Mouse (Mus musculus) myocyte (in vitro differentiated cells): ENCODE measurements at regions not wholly inside any gene's neighbourhood (a gene's known extent, or its start where the extent isn't known, plus 50 kb on each side); places are given as distances from the start of the nearest gene placed in this dataset.

ENCODE experiments used
- H3K27me3 ChIP-seq: one replicate; pipeline ENCODE4 v1.6.1; 2011; ENCODE audit not compliant: control insufficient read depth, insufficient read depth, insufficient read length
- H3K36me3 ChIP-seq: one replicate; pipeline ENCODE4 v1.6.1; 2011; ENCODE audit not compliant: control insufficient read depth, insufficient read depth
- H3K4me2 ChIP-seq: one replicate; pipeline ENCODE4 v1.6.1; 2011; ENCODE audit warnings: low read depth, control low read depth
- H3K4me3 ChIP-seq: one replicate; pipeline ENCODE4 v1.5.1; 2011; ENCODE audit warnings: mild to moderate bottlenecking, control low read depth, moderate library complexity
- H3K79me2 ChIP-seq: one replicate; pipeline ENCODE4 v1.6.1; 2011; ENCODE audit not compliant: control insufficient read depth, insufficient read depth
- H3ac ChIP-seq: one replicate; pipeline ENCODE4 v1.6.1; 2011; ENCODE audit not compliant: control insufficient read depth, insufficient read length
- CEBPB ChIP-seq: IDR thresholded peaks from 2 replicates; pipeline ENCODE4 v1.6.1; 2011; ENCODE audit warnings: mild to moderate bottlenecking, moderate library complexity; ENCODE audit not compliant: poor library complexity, insufficient read depth, severe bottlenecking
- E2F4 ChIP-seq: IDR thresholded peaks from one replicate; pipeline ENCODE4 v1.6.1; 2011; ENCODE audit warnings: mild to moderate bottlenecking, control low read depth, moderate library complexity; ENCODE audit not compliant: insufficient read depth
- MAX ChIP-seq: IDR thresholded peaks from one replicate; pipeline ENCODE4 v1.6.1; 2011; ENCODE audit warnings: low read depth, mild to moderate bottlenecking, control low read depth
- MYOD1 ChIP-seq, 3 experiments: IDR thresholded peaks; one replicate each; pipeline ENCODE4 v1.6.1; 2011; ENCODE audit warnings: control low read depth in 2 of 3, low read depth in 2 of 3, mild to moderate bottlenecking in 2 of 3, moderate library complexity in 1 of 3; ENCODE audit not compliant: insufficient read length in 2 of 3, control insufficient read depth in 1 of 3
- MYOG ChIP-seq, 3 experiments: IDR thresholded peaks; one replicate each; pipeline ENCODE4 v1.6.1; 2011; ENCODE audit warnings: control low read depth in 2 of 3, low read depth in 2 of 3, mild to moderate bottlenecking in 2 of 3; ENCODE audit not compliant: insufficient read length in 2 of 3, control insufficient read depth in 1 of 3, insufficient read depth in 1 of 3
- POLR2A ChIP-seq: IDR thresholded peaks from one replicate; pipeline ENCODE4 v1.6.1; 2011; ENCODE audit warnings: low read depth, mild to moderate bottlenecking, control low read depth, moderate library complexity; ENCODE audit not compliant: insufficient read length
- POLR2AphosphoS2 ChIP-seq: IDR thresholded peaks from one replicate; pipeline ENCODE4 v1.6.1; 2011; ENCODE audit warnings: low read depth, control low read depth; ENCODE audit not compliant: insufficient read length
- REST ChIP-seq: IDR thresholded peaks from one replicate; pipeline ENCODE4 v1.6.1; 2011; ENCODE audit warnings: mild to moderate bottlenecking, control low read depth, moderate library complexity; ENCODE audit not compliant: insufficient read depth, insufficient read length
- SRF ChIP-seq: IDR thresholded peaks from one replicate; pipeline ENCODE4 v1.6.1; 2011; ENCODE audit warnings: low read depth; ENCODE audit not compliant: control insufficient read depth, insufficient read length
- TCF12 ChIP-seq: IDR thresholded peaks from one replicate; pipeline ENCODE4 v1.6.1; 2011; ENCODE audit warnings: mild to moderate bottlenecking, control low read depth; ENCODE audit not compliant: poor library complexity, insufficient read depth, severe bottlenecking
- TCF3 ChIP-seq: IDR thresholded peaks from one replicate; pipeline ENCODE4 v1.6.1; 2011; ENCODE audit warnings: low read depth, control low read depth; ENCODE audit not compliant: insufficient read length
- USF1 ChIP-seq: IDR thresholded peaks from one replicate; pipeline ENCODE4 v1.6.1; 2011; ENCODE audit warnings: low read depth, mild to moderate bottlenecking, control low read depth, moderate library complexity

DNA sequence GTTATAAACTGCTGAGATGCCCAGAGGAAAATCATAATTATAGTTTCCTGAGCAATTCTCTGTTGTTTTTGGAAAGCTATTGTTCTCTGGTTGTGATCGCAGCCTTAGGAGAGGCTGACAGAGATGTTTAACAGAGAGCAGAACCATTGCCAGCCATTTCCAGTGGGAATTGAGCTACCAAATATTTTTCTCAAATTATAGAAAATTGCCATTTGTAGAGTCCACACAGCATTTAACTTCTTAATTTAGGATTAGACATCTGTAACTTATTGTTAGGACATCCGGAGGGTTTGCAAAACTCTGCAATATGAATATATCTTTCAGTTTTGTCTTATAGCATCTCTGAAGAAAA, 222.0 kb downstream of the Enc1 start:
- H3K4me2 ChIP-seq = no peak overlapping the region

DNA sequence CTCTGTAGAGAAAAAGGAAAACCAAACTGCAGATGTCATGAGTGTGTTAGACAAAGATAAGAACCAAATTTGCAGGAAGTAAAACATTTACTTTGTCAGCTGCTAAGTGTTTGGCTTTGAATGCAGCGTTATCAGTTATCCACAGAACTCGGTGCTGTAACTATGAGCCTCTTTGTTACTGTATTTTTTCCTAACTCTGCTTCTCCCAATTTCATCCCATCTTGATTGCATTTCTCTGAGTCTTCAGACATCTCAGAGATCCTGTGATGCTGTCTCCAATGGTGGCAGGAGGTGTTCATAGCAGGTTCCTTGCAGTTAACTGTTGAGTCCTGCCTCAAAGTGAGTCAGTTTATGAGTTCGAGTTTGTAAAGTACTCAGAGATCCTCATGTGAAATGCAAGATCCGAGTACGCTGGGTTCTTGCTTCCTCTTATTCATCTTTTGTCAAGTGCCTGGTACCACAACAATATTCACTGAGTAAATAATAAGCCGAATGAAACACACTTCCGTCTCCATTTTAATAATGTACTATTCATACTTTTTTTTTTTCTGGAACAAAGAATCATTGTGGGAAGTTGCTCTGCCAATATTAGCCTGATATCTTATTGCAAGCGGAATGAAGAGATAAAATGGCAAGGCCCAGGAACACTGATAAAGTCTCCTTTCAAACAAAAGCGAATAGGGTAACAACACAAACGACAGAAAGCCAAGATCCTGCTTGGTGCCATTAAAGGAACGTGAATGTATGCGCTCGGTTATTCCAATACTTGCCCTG, 221.4 kb downstream of the Enc1 start:
- Histone ChIP-seq H3ac (no peak overlapping the region), H3K27me3 (no peaks in the 10 kb centered on the region), H3K4me3 (no peak overlapping the region), H3K79me2 (no peaks in the 10 kb centered on the region), H3K4me2 (no peak overlapping the region), H3K36me3 (no peaks in the 10 kb centered on the region)
- TF ChIP-seq TCF3 (no peak), MAX (no peak), TCF12 (no peak), E2F4 (no peak), MYOG (IDR thresholded peaks at IDR 0.05; ENCODE audit: control insufficient read depth in 1 of 3, insufficient read depth in 1 of 3, insufficient read length in 2 of 3, low read depth in 2 of 3) (no peak), REST (no peak), POLR2A (no peak), SRF (no peak), USF1 (no peak), CEBPB (no peak)

More for the DNA sequence above, 222.0 kb downstream of the Enc1 start:
- no peaks in the 10 kb centered on the region for H3K27me3 ChIP-seq
- no peaks in the 10 kb centered on the region for H3K36me3 ChIP-seq
- no peak overlapping the region for H3ac ChIP-seq
- no peak for TF ChIP-seq TCF12
- TF ChIP-seq SRF = no peak
- no peak for TF ChIP-seq POLR2AphosphoS2
- no peak for TF ChIP-seq MYOD1 (IDR thresholded peaks at IDR 0.05; ENCODE audit: control insufficient read depth in 1 of 3, insufficient read length in 2 of 3, low read depth in 2 of 3)
- TF ChIP-seq USF1 = no peak
- no peak for TF ChIP-seq TCF3
- TF ChIP-seq POLR2A = no peak
- no peak for TF ChIP-seq E2F4
- no peaks in the 10 kb centered on the region for H3K79me2 ChIP-seq
- no peak overlapping the region for H3K4me3 ChIP-seq

DNA sequence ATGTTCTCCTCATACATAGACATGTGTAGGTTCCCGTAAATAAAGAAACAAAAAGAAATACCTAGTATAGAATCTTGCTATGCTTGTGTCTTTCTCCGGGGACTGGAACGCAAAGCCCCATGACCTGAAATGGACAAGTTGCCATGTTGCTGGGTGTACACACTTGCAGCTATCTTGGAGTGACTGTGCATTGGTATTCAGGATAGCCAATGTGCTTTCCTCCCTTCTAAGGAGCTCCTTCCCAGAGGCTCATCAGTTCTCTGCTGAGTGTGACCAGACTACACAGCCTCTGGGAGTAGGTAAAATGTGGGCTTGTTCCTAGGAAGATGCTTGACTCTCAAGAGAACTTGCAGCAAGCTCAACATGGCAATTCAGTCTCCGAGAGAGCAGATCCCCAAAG, 220.3 kb downstream of the Enc1 start:
- H3ac ChIP-seq = no peak overlapping the region
- no peak overlapping the region for H3K4me3 ChIP-seq
- no peak for TF ChIP-seq MYOG (IDR thresholded peaks at IDR 0.05; ENCODE audit: control insufficient read depth in 1 of 3, insufficient read depth in 1 of 3, insufficient read length in 2 of 3, low read depth in 2 of 3)
- no peak for TF ChIP-seq REST
- TF ChIP-seq MYOD1 (IDR thresholded peaks at IDR 0.05; ENCODE audit: control insufficient read depth in 1 of 3, insufficient read length in 2 of 3, low read depth in 2 of 3) = no peak
- TF ChIP-seq USF1 = no peak
- no peak for TF ChIP-seq TCF12
- TF ChIP-seq POLR2A = no peak
- H3K4me2 ChIP-seq = no peak overlapping the region
- no peaks in the 10 kb centered on the region for H3K27me3 ChIP-seq
- H3K36me3 ChIP-seq = no peaks in the 10 kb centered on the region
- H3K79me2 ChIP-seq = no peaks in the 10 kb centered on the region

DNA sequence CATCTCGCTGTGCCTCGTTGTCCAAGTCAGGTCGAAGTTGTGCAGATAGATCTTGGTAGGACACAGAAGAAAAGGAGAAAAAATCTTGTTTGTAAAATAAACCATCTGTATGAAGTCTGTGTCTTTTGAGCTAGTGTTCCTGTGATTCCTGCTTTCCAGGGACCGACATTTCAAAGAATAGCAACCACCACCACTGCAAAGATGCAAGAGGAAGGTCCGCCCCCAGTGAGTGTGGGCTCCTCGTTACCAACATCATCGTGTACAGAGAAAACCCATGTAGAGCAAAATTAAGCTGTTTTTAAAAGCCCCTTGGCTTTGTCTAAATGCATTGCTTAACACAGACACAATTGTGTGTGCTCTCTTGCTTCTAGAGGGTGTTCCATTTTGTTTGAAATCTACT, 218.2 kb downstream of the Enc1 start:
- TF ChIP-seq POLR2AphosphoS2 (no peak), SRF (no peak), CEBPB (no peak), MYOD1 (IDR thresholded peaks at IDR 0.05; ENCODE audit: control insufficient read depth in 1 of 3, insufficient read length in 2 of 3, low read depth in 2 of 3) (no peak), TCF12 (no peak), REST (no peak), USF1 (no peak), POLR2A (no peak), TCF3 (no peak), MAX (no peak), E2F4 (no peak)
- H3K36me3 ChIP-seq = no peaks in the 10 kb centered on the region
- H3K27me3 ChIP-seq = no peaks in the 10 kb centered on the region
- no peak overlapping the region for H3K4me2 ChIP-seq
- no peak overlapping the region for H3K4me3 ChIP-seq
- H3ac ChIP-seq = no peak overlapping the region
- H3K79me2 ChIP-seq = no peaks in the 10 kb centered on the region

DNA sequence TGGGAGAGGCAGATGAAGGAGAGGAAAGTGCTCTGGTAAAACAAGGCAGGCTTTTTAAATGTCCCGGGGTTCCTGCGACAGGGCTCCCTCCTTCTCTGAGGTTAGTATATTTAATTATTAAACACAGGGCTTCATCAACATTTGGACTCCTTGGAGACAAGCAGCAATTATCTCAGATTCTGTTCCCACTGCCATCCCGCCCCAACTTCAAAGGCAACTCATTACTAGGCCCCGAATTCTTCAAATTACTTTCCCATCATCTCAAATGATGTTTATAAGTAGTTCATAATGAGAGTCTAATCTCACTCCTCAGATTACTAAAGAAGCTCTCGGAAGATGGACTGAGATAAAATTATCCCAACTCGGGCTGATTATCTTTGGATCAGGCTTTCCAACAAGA, 215.1 kb downstream of the Enc1 start:
- Histone ChIP-seq H3ac (no peak overlapping the region), H3K79me2 (no peaks in the 10 kb centered on the region), H3K4me3 (no peak overlapping the region), H3K36me3 (no peaks in the 10 kb centered on the region), H3K27me3 (no peaks in the 10 kb centered on the region), H3K4me2 (no peak overlapping the region)
- TF ChIP-seq USF1 = no peak
- no peak for TF ChIP-seq E2F4
- no peak for TF ChIP-seq TCF12
- TF ChIP-seq REST = no peak
- no peak for TF ChIP-seq CEBPB
- TF ChIP-seq TCF3 = no peak
